Mouse (Mus musculus) neural tube, embryonic 11.5 days (tissue): ENCODE results near the gene Snx18. TPM values are rescaled to one million over a fixed set of nuclear protein-coding genes. Genes with fewer than 3 reads are reported as not detected.

ENCODE experiments used
- ATAC-seq: fragments of 200-750 bp; cut with Nextera tagmentation; 2 replicates; pipeline ENCODE4 v1.8.0; 2017; ENCODE audit warnings: moderate number of reproducible peaks, mild to moderate bottlenecking, moderate TSS enrichment, moderate library complexity; ENCODE audit not compliant: insufficient read depth, low FRiP score, low TSS enrichment
- DNase-seq: peaks from one replicate; pipeline ENCODE4 v3.0.0-alpha.2; 2015; ENCODE audit warnings: low spot score
- H3K27ac ChIP-seq: fragments of 300-500 bp; sonication (generic); 2 replicates; pipeline ENCODE4 v1.5.1; 2014; ENCODE audit warnings: low read depth, mild to moderate bottlenecking, low read length
- H3K27me3 ChIP-seq: fragments of 300-500 bp; sonication (generic); 2 replicates; pipeline ENCODE4 v1.6.1; 2014; ENCODE audit warnings: mild to moderate bottlenecking, low read length, mixed read lengths; ENCODE audit not compliant: control insufficient read depth, insufficient read depth
- H3K36me3 ChIP-seq: fragments of 300-500 bp; sonication (generic); 2 replicates; pipeline ENCODE4 v1.6.1; 2014; ENCODE audit warnings: mild to moderate bottlenecking, low read length, moderate library complexity, mixed read lengths; ENCODE audit not compliant: control insufficient read depth, insufficient read depth
- H3K4me1 ChIP-seq: fragments of 300-500 bp; sonication (generic); 2 replicates; pipeline ENCODE4 v1.6.1; 2014; ENCODE audit warnings: low read length, mixed read lengths; ENCODE audit not compliant: control insufficient read depth, insufficient read depth
- H3K4me2 ChIP-seq: fragments of 300-500 bp; sonication (generic); 2 replicates; pipeline ENCODE4 v1.6.1; 2014; ENCODE audit warnings: low read depth, mild to moderate bottlenecking, moderate library complexity
- H3K4me3 ChIP-seq: fragments of 300-500 bp; sonication (generic); 2 replicates; pipeline ENCODE4 v1.5.1; 2014; ENCODE audit warnings: low read depth, low read length
- H3K9ac ChIP-seq: fragments of 300-500 bp; sonication (generic); 2 replicates; pipeline ENCODE4 v1.6.1; 2014; ENCODE audit warnings: mild to moderate bottlenecking, low read length
- H3K9me3 ChIP-seq: fragments of 300-500 bp; sonication (generic); 2 replicates; pipeline ENCODE4 v1.6.1; 2016; ENCODE audit warnings: low read length; ENCODE audit not compliant: control insufficient read depth
- WGBS: fragments of 180-500 bp; shearing (Covaris S2); extraction: QIAGEN DNeasy Blood & Tissue Kit; methylation state at CpG from one replicate; pipeline ENCODE4 v1.1.7; 2014; 5-methylcytosine and 5-hydroxymethylcytosine counted together
- polyA plus RNA-seq: library from polyadenylated mRNA; unstranded; fragments of >200 nt; fragmentation: Nextera tagmentation; extraction: Ambion mirVana; gene quantifications from 2 replicates; pipeline ENCODE4 v1.2.1, GENCODE M21; 2014

Gene Snx18
- polyA plus RNA-seq, 1 experiment from 2014 or later = 33.7 TPM

DNA sequence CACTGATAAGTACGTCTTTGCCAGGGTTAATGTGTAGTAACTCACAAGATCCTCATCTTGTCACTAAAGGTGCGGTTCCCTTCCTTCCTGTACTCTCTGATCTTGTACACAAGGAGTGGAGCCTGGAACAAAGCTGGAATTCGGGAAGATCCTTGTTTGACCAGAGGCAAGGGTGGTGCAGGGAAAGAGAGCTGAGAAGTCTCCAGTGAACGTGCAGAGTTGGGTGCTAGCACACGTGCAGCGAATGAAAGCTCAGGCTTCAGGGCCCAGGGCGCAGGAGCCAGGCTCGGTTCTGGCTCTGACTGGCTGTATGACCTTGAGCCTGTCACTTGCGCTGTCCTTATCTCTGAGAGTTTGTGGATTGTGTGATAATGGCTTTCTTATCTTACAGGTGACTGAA is 639 bp upstream of the Snx18 start:
- H3K36me3 ChIP-seq = no peaks in the 10 kb centered on the region
- no peaks in the 10 kb centered on the region for H3K27me3 ChIP-seq
- DNase-seq (no peak), ATAC-seq (no peak)
- 80% methylated on average over 9 of the region's 9 CpGs for WGBS
- no peak overlapping the region for H3K4me3 ChIP-seq
- H3K4me2 ChIP-seq = no peak overlapping the region
- no peak overlapping the region for H3K27ac ChIP-seq
- H3K4me1 ChIP-seq = peaks cover 34% of the 10 kb centered on the region
- H3K9ac ChIP-seq = no peak overlapping the region
- H3K9me3 ChIP-seq = no peaks in the 10 kb centered on the region

DNA sequence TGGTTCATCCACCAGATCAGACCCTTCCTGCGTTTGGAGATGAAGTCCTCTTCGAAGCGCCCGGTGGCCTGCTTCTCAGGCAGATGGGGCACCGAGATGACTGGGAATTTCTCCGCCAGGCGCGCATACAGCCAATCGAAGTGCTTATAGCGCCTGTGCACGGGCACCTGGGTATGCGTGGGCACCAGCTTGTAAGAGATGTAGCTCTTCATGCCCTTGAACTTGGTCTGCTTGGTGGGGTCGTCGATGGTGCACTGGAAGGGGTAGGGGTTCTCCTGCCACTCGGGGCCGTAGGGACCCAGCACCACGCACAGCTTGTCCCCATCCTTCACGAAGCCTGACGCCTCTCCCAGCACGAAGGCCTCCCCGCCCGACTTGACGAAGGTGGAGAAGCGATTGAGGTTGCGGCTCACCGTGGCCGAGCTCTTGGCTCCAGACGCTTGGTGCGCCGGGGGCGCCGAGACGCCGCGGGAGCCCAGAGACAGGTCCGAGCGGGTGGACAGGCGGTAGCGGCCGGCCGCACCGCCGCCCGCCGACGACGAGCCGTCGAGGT is 950 bp downstream of the Snx18 start:
- H3K27me3 ChIP-seq = no peaks in the 10 kb centered on the region
- H3K4me1 ChIP-seq = peaks cover 49% of the 10 kb centered on the region
- 15% methylated on average over 49 of the region's 49 CpGs for WGBS
- H3K4me2 ChIP-seq = peak overlapping the region; percentile 84
- DNase-seq (peak; percentile 58), ATAC-seq (0 out of 2 replicates have a peak, but pooled peaks have one; percentile 5)
- H3K27ac ChIP-seq = no peak overlapping the region
- peak overlapping the region; percentile 78 for H3K4me3 ChIP-seq
- H3K9me3 ChIP-seq = no peaks in the 10 kb centered on the region
- H3K36me3 ChIP-seq = no peaks in the 10 kb centered on the region
- H3K9ac ChIP-seq = peak overlapping the region; percentile 88

DNA sequence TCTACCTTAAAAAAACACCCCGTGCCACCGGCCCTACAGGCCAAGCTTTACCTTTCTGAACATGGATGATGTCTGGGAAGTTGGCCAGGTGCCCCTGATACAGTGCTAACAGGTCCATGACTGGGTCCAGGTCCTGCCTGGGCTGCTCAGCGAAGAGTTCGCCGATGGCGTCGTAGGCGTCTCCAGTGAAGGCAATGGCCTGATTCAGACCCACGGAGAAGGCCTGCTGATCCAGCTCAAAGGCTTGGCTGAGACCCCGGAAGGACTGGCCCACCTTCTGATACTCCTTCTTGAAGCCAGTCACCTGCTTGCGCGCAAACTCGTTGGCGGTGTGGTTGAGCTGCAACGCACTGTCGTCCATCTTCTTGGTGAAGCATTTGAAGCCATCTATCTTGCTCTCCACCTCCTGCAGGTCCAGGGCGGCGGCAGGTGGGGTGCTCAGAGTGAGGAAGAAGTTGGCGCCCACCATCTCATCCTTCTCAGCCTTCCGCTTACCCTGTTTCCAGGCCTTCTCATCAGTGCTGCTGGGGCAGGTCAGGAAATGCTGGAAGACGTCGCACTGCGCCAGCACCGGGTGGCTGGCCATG is 1.5 kb downstream of the Snx18 start:
- DNase-seq = no peak
- H3K4me1 ChIP-seq = peaks cover 49% of the 10 kb centered on the region
- H3K36me3 ChIP-seq = no peaks in the 10 kb centered on the region
- peak overlapping the region; percentile 88 for H3K9ac ChIP-seq
- H3K9me3 ChIP-seq = no peaks in the 10 kb centered on the region
- no peaks in the 10 kb centered on the region for H3K27me3 ChIP-seq
- H3K4me2 ChIP-seq = peak overlapping the region; percentile 84
- no peak for ATAC-seq
- no peak overlapping the region for H3K27ac ChIP-seq
- 70% methylated on average over 24 of the region's 24 CpGs for WGBS
- H3K4me3 ChIP-seq = peak overlapping the region; percentile 78

- DNase-seq = no peak
Measured at GRCm38 (mm10) chr13:113615971-113616671, 2.2 kb downstream of the Snx18 start.

DNA sequence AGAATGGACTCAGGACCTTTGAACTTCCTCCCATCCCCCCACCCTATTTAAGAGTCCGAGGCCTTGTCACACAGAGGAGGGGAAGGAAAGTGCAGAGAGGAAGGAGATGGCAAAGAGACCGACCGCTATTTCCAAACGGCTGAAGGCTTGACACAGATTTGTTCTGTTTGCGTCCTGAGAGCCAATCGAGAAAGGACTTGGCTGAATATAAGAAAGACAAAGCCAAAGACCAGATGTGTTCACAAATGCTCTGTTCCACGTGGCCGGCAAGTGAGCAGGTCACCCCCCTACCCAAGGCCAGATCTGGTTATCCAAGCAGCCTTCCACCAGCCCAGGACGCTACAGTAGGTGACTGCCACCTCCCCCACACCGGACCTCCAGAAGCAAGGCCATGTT is 2.8 kb downstream of the Snx18 start:
- no peaks in the 10 kb centered on the region for H3K9me3 ChIP-seq
- DNase-seq = no peak
- 0 out of 2 replicates have a peak overlapping the region, but pooled peaks have one; percentile 27 for H3K27ac ChIP-seq
- ATAC-seq = no peak
- no peaks in the 10 kb centered on the region for H3K36me3 ChIP-seq
- 3% methylated on average over 10 of the region's 10 CpGs for WGBS
- H3K4me3 ChIP-seq = peak overlapping the region; percentile 78
- peaks cover 55% of the 10 kb centered on the region for H3K4me1 ChIP-seq
- peak overlapping the region; percentile 88 for H3K9ac ChIP-seq
- peak overlapping the region; percentile 84 for H3K4me2 ChIP-seq
- no peaks in the 10 kb centered on the region for H3K27me3 ChIP-seq

More at GRCm38 (mm10) chr13:113615971-113616671, 2.2 kb downstream of the Snx18 start:
- ATAC-seq = no peak
- 16% methylated on average over 8 of the region's 8 CpGs for WGBS
- Histone ChIP-seq H3K9ac (peak overlapping the region; percentile 88), H3K27ac (no peak overlapping the region), H3K9me3 (no peaks in the 10 kb centered on the region), H3K36me3 (no peaks in the 10 kb centered on the region), H3K4me2 (peak overlapping the region; percentile 84), H3K4me1 (peaks cover 52% of the 10 kb centered on the region), H3K27me3 (no peaks in the 10 kb centered on the region), H3K4me3 (peak overlapping the region; percentile 78)

GRCm38 (mm10) chr13:113614635-113615545 is 3.5 kb downstream of the Snx18 start:
- peak overlapping the region; percentile 88 for H3K9ac ChIP-seq
- peak overlapping the region; percentile 84 for H3K4me2 ChIP-seq
- peak overlapping the region; percentile 78 for H3K4me3 ChIP-seq
- no peaks in the 10 kb centered on the region for H3K27me3 ChIP-seq
- H3K9me3 ChIP-seq = no peaks in the 10 kb centered on the region
- H3K27ac ChIP-seq = 0 out of 2 replicates have a peak overlapping the region, but pooled peaks have one; percentile 27
- H3K36me3 ChIP-seq = no peaks in the 10 kb centered on the region
- 27% methylated on average over 24 of the region's 24 CpGs for WGBS
- peaks cover 55% of the 10 kb centered on the region for H3K4me1 ChIP-seq
- DNase-seq = peak; percentile 66
- ATAC-seq = no peak

GRCm38 (mm10) chr13:113613882-113614281 is 4.5 kb downstream of the Snx18 start:
- H3K27ac ChIP-seq = no peak overlapping the region

DNA sequence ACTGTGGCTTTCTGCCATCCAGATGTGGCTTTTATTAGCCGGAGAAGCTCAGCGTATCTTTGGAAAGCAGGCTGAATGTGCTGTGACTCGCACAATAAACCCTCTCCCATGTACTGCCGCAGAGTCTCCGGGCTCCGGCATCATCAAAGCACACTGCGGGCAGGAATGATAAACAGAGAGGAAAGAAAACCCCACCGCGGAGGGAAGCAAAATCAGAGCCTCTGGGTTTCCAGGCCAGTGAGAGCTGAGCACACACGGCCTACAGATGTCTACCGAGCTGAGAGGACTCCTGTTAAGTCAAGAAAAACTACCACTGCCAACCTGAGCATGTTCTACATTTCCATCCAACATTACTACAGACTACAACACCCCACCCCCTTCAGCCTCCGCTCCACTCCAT is 5.0 kb downstream of the Snx18 start:
- Histone ChIP-seq H3K4me1 (peaks cover 55% of the 10 kb centered on the region), H3K9ac (peak overlapping the region; percentile 26), H3K9me3 (no peaks in the 10 kb centered on the region), H3K27me3 (no peaks in the 10 kb centered on the region), H3K36me3 (0 out of 2 replicates have a peak, but pooled peaks cover 2% of the 10 kb centered on the region), H3K27ac (0 out of 2 replicates have a peak overlapping the region, but pooled peaks have one; percentile 14), H3K4me2 (peak overlapping the region; percentile 84), H3K4me3 (peak overlapping the region; percentile 9)
- ATAC-seq = no peak
- WGBS = 16% methylated on average over 12 of the region's 12 CpGs
- DNase-seq = peak; percentile 48

More at GRCm38 (mm10) chr13:113613882-113614281, 4.5 kb downstream of the Snx18 start:
- Histone ChIP-seq H3K9ac (peak overlapping the region; percentile 26; the same call in 1 of the 2 replicates), H3K9me3 (no peaks in the 10 kb centered on the region), H3K4me3 (peak overlapping the region; percentile 9; the same call in 1 of the 2 replicates), H3K36me3 (0 out of 2 replicates have a peak, but pooled peaks cover 2% of the 10 kb centered on the region), H3K4me1 (peaks cover 55% of the 10 kb centered on the region), H3K4me2 (peak overlapping the region; percentile 84), H3K27me3 (no peaks in the 10 kb centered on the region)
- 41% methylated on average over 10 of the region's 10 CpGs for WGBS
- DNase-seq (no peak), ATAC-seq (no peak)
